Mouse (Mus musculus) spleen, embryonic (tissue): ENCODE measurements around the gene Defb28.

Source experiments
- CTCF ChIA-PET: fragments of 350-600 bp; sonication (Branson Sonifier 250); formaldehyde crosslinking; loops from one replicate; lab custom pipeline; 2022; lab: Charles Lee

The Defb28 gene

GRCm38 (mm10) chr2:152517981-152518380, at the start of gene Defb28:
TSS of gene Defb28 (plus strand) at chr2:152518255.
- CTCF ChIA-PET, result no interaction called here

DNA sequence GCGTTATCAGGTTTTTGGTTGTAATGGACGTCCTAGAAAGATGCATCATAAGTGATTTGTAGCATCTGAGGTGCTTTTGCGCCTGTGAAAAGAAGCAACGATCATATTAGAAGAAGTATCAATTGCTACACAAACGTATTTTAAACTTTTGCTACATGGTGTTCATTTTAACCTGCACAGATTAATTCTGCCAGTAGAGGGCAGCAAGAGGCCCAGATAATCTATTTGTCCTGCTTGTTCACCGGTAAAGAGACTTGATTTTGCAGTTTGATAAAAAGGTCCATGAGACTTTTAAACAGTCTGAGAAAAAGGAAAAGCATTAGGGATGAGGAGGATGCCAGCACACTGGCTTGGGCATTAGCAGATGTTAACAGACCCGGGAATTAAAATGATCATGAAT, 47.1 kb upstream of the Defb28 start:
- CTCF ChIA-PET, result no interaction called here

DNA sequence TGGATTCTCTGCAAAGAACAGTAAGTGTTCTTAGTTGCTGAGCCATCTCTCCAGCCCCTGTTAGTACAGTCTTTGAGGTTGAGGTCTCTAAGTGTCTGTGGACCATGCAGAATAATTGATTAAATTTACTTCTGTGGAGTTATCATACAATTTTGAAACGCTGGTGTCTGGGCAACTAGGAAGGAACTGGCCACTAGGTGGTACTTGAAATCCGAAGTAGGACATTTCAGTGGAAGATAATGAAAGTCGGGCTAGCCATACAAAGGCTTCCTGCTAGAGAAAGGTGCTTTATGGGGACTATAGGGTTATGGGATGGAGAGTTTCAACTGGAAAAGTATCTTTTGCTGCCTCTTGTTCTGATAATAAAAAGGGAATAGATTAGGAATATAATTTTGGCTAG, 45.6 kb upstream of the Defb28 start:
- CTCF ChIA-PET, result interaction anchor here (0.5 kb wide), 1 partner anchor 26 kb away, joined by 20 read pairs; no protein-coding TSS in a partner anchor

DNA sequence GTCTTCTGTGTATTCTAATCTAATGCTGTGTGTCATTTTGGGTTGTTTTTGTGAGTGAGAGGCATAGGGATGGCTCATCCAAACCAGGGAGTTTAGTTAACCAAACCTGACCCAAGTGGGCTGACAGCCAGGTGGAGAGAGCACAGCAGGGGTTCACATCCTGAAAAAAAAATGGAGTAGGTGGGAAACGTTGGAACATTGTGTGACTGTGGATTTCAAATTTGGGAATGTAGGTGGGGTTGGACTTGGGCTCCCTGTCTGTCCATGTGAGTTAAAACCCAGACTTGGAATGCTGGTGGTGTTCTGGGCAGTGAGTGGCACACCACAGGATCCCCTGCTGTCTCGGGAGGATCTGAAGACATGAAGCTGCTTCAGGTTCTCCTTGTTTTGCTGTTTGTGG, 41.3 kb upstream of the Defb28 start, which contains the start of gene Defb20:
Gene Defb20, plus strand, starts transcription at position 301 of the 400 bp plus-strand sequence.
- CTCF ChIA-PET, result no interaction called here

GRCm38 (mm10) chr2:152480881-152481280, 37.2 kb upstream of the Defb28 start:
- CTCF ChIA-PET, result no interaction called here

GRCm38 (mm10) chr2:152481726-152482125, 36.3 kb upstream of the Defb28 start:
- CTCF ChIA-PET, result no interaction called here

- CTCF ChIA-PET, result no interaction called here
Observed at GRCm38 (mm10) chr2:152487024-152487423, 31.0 kb upstream of the Defb28 start.

DNA sequence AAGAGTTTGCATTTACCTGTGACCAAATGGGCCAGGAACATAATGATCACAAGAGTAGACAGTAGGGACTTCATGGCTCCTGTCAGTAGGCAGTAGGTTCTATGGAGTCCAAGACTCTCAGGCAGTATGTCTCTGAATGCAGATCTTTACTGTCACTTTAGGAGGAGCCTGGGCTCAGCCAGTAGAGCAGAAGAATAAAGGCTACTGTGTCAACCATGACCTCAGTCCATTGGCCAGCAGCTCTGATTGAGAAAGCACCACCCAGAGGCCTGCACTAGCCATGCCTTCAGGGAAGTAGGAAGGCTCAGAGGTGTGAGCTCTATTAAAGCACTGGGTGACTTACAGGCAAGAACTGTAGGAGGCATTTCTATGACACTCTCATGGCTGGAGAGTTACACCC, 28.0 kb upstream of the Defb28 start, which contains the start of gene Defb22:
Gene Defb22, minus strand, starts transcription at position 101 of the 400 bp plus-strand sequence.
- CTCF ChIA-PET, result no interaction called here

- CTCF ChIA-PET, result no interaction called here
Observed at GRCm38 (mm10) chr2:152493151-152493550, 24.9 kb upstream of the Defb28 start.

DNA sequence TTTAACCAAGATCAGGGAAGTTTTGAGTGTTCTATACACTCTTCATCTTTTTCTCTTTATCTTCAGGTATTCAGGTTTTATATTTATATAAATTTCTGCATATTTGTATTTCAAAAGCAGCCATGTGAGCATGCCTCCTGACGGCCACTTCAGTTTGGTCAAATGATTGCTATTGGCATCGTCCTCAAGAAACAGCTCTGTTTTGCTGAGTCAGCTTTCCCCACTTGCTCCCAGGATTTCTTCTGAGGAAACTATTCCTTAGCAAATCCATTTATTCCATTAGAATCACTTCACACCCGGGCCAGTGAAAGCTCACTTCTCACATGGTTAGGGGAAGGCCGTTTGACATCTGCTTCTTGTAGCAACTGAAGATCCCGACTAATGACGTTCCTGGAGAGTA, 20.0 kb upstream of the Defb28 start:
- CTCF ChIA-PET, result interaction anchor here (0.7 kb wide), 1 partner anchor 26 kb away, joined by 20 read pairs; no protein-coding TSS in a partner anchor

GRCm38 (mm10) chr2:152500204-152500862, 17.7 kb upstream of the Defb28 start:
- CTCF ChIA-PET, result no interaction called here

DNA sequence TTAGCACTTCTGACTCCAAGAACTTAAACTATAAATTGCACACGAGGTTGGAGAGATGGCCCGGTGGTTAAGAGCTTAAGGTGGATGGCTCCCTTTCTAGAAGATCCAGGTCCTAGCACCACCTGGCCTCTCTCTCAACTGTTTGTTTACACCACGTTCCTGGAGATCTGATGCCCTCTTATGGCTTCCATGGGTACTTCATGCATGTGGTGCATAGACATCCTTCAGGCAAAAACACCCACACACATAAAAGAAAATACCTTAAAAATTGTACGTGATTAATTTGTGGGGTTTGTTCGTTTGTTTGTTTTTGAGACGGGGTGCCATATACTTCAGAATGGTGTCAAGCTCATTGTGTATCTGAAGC, 17.2 kb upstream of the Defb28 start:
- CTCF ChIA-PET, result interaction anchor here (0.7 kb wide), 1 partner anchor 17 kb away, joined by 3 read pairs; no protein-coding TSS in a partner anchor

DNA sequence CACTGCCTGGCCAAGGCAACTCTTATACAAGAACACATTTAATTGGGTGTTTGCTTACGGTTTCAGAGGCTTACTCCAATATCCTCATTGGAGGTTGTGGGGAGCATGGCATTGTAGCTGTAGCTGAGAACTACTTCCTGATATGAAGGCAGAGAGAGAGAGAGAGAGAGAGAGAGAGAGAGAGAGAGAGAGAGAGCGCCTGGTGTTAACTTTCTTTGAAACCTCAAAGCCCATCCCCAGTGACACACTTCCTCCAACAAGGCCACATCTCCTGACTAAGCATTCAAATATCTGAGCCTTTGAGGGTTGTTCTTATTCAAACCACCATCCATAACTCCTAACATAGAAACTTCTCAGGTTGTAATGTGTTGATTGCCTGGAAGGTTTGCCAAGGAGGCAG, 14.1 kb upstream of the Defb28 start:
- CTCF ChIA-PET, result no interaction called here

- CTCF ChIA-PET, result no interaction called here
Observed at GRCm38 (mm10) chr2:152511592-152511991, 6.5 kb upstream of the Defb28 start, which contains the start of gene Defb26. TSS of gene Defb26 (minus strand) at chr2:152511692.

GRCm38 (mm10) chr2:152516084-152516483, 2.0 kb upstream of the Defb28 start:
- CTCF ChIA-PET, result no interaction called here

- CTCF ChIA-PET, result no interaction called here
Observed at GRCm38 (mm10) chr2:152539944-152540710, 22.1 kb downstream of the Defb28 start, which contains the start of gene Defb29. TSS of gene Defb29 (minus strand) at chr2:152540098.

- CTCF ChIA-PET, result no interaction called here
Observed at GRCm38 (mm10) chr2:152541979-152542378, 23.9 kb downstream of the Defb28 start.

GRCm38 (mm10) chr2:152542897-152543296, 24.8 kb downstream of the Defb28 start:
- CTCF ChIA-PET, result no interaction called here

GRCm38 (mm10) chr2:152543478-152543877, 25.4 kb downstream of the Defb28 start:
- CTCF ChIA-PET, result no interaction called here

GRCm38 (mm10) chr2:152544691-152545090, 26.6 kb downstream of the Defb28 start:
- CTCF ChIA-PET, result no interaction called here

GRCm38 (mm10) chr2:152548124-152548523, 30.1 kb downstream of the Defb28 start:
- CTCF ChIA-PET, result no interaction called here

GRCm38 (mm10) chr2:152553774-152554423, 35.8 kb downstream of the Defb28 start:
- CTCF ChIA-PET, result no interaction called here
